Mouse (Mus musculus) forebrain, embryonic 16.5 days (tissue): ENCODE measurements around the gene Prkar2b. TPM values are rescaled to one million over a fixed set of nuclear protein-coding genes. Genes with fewer than 3 reads are reported as not detected.

Experiments
- ATAC-seq: fragments of 200-750 bp; cut with Nextera tagmentation; 2 replicates; pipeline ENCODE4 v1.8.0; 2017; ENCODE audit warnings: mild to moderate bottlenecking, moderate library complexity
- H3K27ac ChIP-seq: fragments of 300-500 bp; sonication (generic); 2 replicates; pipeline ENCODE4 v1.5.1; 2014; ENCODE audit warnings: low read length, control low read depth
- H3K27me3 ChIP-seq: fragments of 300-500 bp; sonication (generic); replicated peaks from 2 replicates; pipeline ENCODE4 v1.6.1; 2014; ENCODE audit warnings: low read length; ENCODE audit not compliant: control insufficient read depth, insufficient read depth
- H3K36me3 ChIP-seq: fragments of 300-500 bp; sonication (generic); 2 replicates; pipeline ENCODE4 v1.6.1; 2014; ENCODE audit not compliant: control insufficient read depth, insufficient read depth
- H3K4me1 ChIP-seq: fragments of 300-500 bp; sonication (generic); replicated peaks from 2 replicates; pipeline ENCODE4 v1.6.1; 2014; ENCODE audit warnings: low read length; ENCODE audit not compliant: control insufficient read depth, insufficient read depth
- H3K4me2 ChIP-seq: fragments of 300-500 bp; sonication (generic); 2 replicates; pipeline ENCODE4 v1.6.1; 2014; ENCODE audit warnings: mild to moderate bottlenecking, low read length, control low read depth
- H3K4me3 ChIP-seq: fragments of 300-500 bp; sonication (generic); replicated peaks from 2 replicates; pipeline ENCODE4 v1.5.1; 2014; ENCODE audit warnings: mild to moderate bottlenecking, low read length, control low read depth
- H3K9ac ChIP-seq: fragments of 300-500 bp; sonication (generic); replicated peaks from 2 replicates; pipeline ENCODE4 v1.6.1; 2014; ENCODE audit warnings: low read depth, low read length, control low read depth
- H3K9me3 ChIP-seq: fragments of 300-500 bp; sonication (generic); 2 replicates; pipeline ENCODE4 v1.6.1; 2016; ENCODE audit warnings: low read length; ENCODE audit not compliant: control insufficient read depth
- WGBS: fragments of 180-500 bp; shearing (Covaris S2); extraction: QIAGEN DNeasy Blood & Tissue Kit; methylation state at CpG from one replicate; pipeline ENCODE4 v1.1.7; 2014; 5-methylcytosine and 5-hydroxymethylcytosine counted together
- polyA plus RNA-seq: library from polyadenylated mRNA; unstranded; fragments of >200 nt; fragmentation: Nextera tagmentation; extraction: Ambion mirVana; gene quantifications from 2 replicates; pipeline ENCODE4 v1.2.1, GENCODE M21; 2015

Prkar2b gene
- polyA plus RNA-seq: 140 and 150 TPM in 2 replicates

- Histone ChIP-seq H3K4me3 (peak within 1 kb of the TSS; percentile 94), H3K9me3 (no peaks in the 10 kb centered on the region), H3K4me2 (peak within 1 kb of the TSS; percentile 74), H3K36me3 (no peaks in the 10 kb centered on the region), H3K4me1 (peaks cover 24% of the 10 kb centered on the region), H3K9ac (peak within 1 kb of the TSS; percentile 98), H3K27me3 (no peaks in the 10 kb centered on the region), H3K27ac (peak within 1 kb of the TSS; percentile 99)
- WGBS: under 1% methylated on average over 57 of the region's 64 CpGs
- peak; percentile 96 for ATAC-seq
These were observed at the start of gene Prkar2b for GRCm38 (mm10) chr12:32061090-32061930. Gene Prkar2b (minus strand): TSS chr12:32061296.

- Histone ChIP-seq H3K4me1 (no peaks in the 10 kb centered on the region), H3K9me3 (no peaks in the 10 kb centered on the region), H3K4me2 (no peak overlapping the region), H3K9ac (no peak overlapping the region), H3K27ac (no peak overlapping the region), H3K27me3 (no peaks in the 10 kb centered on the region), H3K4me3 (no peak overlapping the region), H3K36me3 (no peaks in the 10 kb centered on the region)
- ATAC-seq: no peak
- WGBS: 85% methylated on average over 8 of the region's 8 CpGs
These were observed 48.1 kb upstream of the Prkar2b start for GRCm38 (mm10) chr12:32109201-32109600.

DNA sequence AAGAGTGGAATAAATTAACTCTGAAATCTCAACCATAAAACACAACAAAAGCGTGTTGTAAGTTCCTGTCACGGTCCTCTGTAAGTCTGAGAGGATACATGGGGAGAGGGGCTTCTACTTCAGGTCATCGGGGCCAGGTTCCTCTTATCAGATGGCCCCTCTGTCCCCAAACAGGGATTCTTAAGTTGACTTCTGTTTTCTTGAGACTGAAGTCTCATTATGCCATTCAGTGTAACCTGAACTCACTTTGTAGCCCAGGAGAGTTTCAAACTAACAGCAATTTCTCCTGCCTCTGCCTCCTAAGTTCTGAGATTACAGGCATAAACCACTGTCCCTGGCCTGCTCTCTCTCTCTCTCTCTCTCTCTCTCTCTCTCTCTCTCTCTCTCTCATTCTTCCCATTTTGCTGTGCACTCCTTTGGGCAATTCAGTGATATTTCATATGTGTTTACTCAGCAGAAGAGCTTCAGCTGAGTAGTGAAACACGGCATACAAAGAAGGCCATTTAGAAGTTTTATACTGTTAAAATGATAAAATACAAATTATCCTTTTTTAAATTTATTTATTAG lies 43.9 kb upstream of the Prkar2b start:
- H3K4me2 ChIP-seq: no peak overlapping the region
- no peak overlapping the region for H3K9ac ChIP-seq
- no peaks in the 10 kb centered on the region for H3K9me3 ChIP-seq
- no peaks in the 10 kb centered on the region for H3K36me3 ChIP-seq
- WGBS: 91% methylated on average over 4 of the region's 4 CpGs
- H3K27me3 ChIP-seq: no peaks in the 10 kb centered on the region
- H3K4me1 ChIP-seq: no peaks in the 10 kb centered on the region
- ATAC-seq: no peak
- H3K27ac ChIP-seq: no peak overlapping the region
- H3K4me3 ChIP-seq: no peak overlapping the region

GRCm38 (mm10) chr12:32104451-32104862 lies 43.4 kb upstream of the Prkar2b start:
- H3K27me3 ChIP-seq: no peaks in the 10 kb centered on the region
- no peak overlapping the region for H3K4me2 ChIP-seq
- 89% methylated on average over 6 of the region's 6 CpGs for WGBS
- no peak overlapping the region for H3K4me3 ChIP-seq
- no peaks in the 10 kb centered on the region for H3K4me1 ChIP-seq
- no peak overlapping the region for H3K9ac ChIP-seq
- no peaks in the 10 kb centered on the region for H3K36me3 ChIP-seq
- H3K9me3 ChIP-seq: no peaks in the 10 kb centered on the region
- H3K27ac ChIP-seq: no peak overlapping the region
- ATAC-seq: no peak

GRCm38 (mm10) chr12:32101306-32101705 lies 40.2 kb upstream of the Prkar2b start:
- 95% methylated on average over 4 of the region's 4 CpGs for WGBS
- Histone ChIP-seq H3K9me3 (no peaks in the 10 kb centered on the region), H3K27ac (no peak overlapping the region), H3K4me1 (no peaks in the 10 kb centered on the region), H3K36me3 (no peaks in the 10 kb centered on the region), H3K27me3 (no peaks in the 10 kb centered on the region), H3K4me2 (no peak overlapping the region), H3K9ac (no peak overlapping the region), H3K4me3 (no peak overlapping the region)
- ATAC-seq: no peak

- Histone ChIP-seq H3K9ac (no peak overlapping the region), H3K36me3 (no peaks in the 10 kb centered on the region), H3K27ac (no peak overlapping the region), H3K4me3 (no peak overlapping the region), H3K4me2 (no peak overlapping the region), H3K9me3 (no peaks in the 10 kb centered on the region), H3K4me1 (no peaks in the 10 kb centered on the region), H3K27me3 (no peaks in the 10 kb centered on the region)
- 92% methylated on average over 4 of the region's 4 CpGs for WGBS
- ATAC-seq: no peak
These were observed 38.6 kb upstream of the Prkar2b start for GRCm38 (mm10) chr12:32099686-32100206.

DNA sequence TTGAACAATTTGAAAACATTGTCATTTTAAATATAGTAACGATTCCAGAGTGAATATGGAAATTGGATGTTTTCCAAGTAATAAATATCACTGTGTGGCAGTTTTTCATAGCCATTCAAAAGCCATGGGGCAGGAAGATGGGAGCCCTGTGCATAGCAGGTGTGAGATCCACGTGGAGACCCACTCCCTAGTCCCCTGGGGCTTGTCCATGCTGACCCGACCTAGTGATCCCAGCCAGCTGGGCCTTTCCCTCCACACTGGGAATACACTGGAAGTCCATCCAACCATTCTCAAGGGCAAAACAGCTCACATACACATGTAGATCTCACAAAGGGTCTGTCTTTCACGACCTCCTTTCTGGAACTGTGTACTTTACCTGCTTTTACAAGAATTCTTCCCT lies 37.5 kb upstream of the Prkar2b start:
- ATAC-seq: no peak
- Histone ChIP-seq H3K27ac (no peak overlapping the region), H3K36me3 (no peaks in the 10 kb centered on the region), H3K9me3 (no peaks in the 10 kb centered on the region), H3K27me3 (no peaks in the 10 kb centered on the region), H3K4me2 (no peak overlapping the region), H3K4me1 (no peaks in the 10 kb centered on the region), H3K4me3 (no peak overlapping the region), H3K9ac (no peak overlapping the region)
- WGBS: 66% methylated on average over 4 of the region's 4 CpGs

DNA sequence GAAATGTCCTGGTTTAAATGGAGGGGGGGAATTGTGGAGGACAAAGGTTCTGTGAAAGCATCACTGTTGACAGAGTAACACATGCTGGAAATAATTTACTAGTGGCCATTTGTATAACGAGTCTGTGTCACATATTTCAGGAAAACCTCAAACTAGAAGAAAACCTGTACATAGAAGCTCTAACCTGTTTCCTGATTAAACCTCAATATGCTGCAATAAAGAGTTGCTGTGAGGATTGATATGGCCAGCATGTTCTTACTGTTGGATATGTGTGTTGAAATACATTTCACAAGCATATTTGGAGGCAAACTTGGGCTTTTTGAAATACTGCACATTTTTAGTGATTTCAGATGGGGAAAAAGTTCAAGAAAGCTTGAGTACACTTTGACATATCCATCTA lies 36.0 kb upstream of the Prkar2b start:
- Histone ChIP-seq H3K36me3 (no peaks in the 10 kb centered on the region), H3K9me3 (no peaks in the 10 kb centered on the region), H3K4me2 (no peak overlapping the region), H3K4me1 (no peaks in the 10 kb centered on the region), H3K27me3 (no peaks in the 10 kb centered on the region), H3K9ac (no peak overlapping the region), H3K27ac (no peak overlapping the region), H3K4me3 (no peak overlapping the region)
- 51% methylated on average over 1 of the region's 1 CpGs for WGBS
- no peak for ATAC-seq

GRCm38 (mm10) chr12:32095164-32095563 lies 34.1 kb upstream of the Prkar2b start:
- no peaks in the 10 kb centered on the region for H3K36me3 ChIP-seq
- peaks cover 2% of the 10 kb centered on the region for H3K9me3 ChIP-seq
- no peaks in the 10 kb centered on the region for H3K4me1 ChIP-seq
- no peak for ATAC-seq
- H3K4me3 ChIP-seq: no peak overlapping the region
- H3K9ac ChIP-seq: no peak overlapping the region
- H3K27me3 ChIP-seq: no peaks in the 10 kb centered on the region
- H3K4me2 ChIP-seq: no peak overlapping the region
- 78% methylated on average over 1 of the region's 1 CpGs for WGBS
- H3K27ac ChIP-seq: no peak overlapping the region
